Mouse (Mus musculus): ENCODE measurements at regions not wholly inside any gene's neighbourhood (a gene's known extent, or its start where the extent isn't known, plus 50 kb on each side); places are given as distances from the start of the nearest gene placed in this dataset.

DNA sequence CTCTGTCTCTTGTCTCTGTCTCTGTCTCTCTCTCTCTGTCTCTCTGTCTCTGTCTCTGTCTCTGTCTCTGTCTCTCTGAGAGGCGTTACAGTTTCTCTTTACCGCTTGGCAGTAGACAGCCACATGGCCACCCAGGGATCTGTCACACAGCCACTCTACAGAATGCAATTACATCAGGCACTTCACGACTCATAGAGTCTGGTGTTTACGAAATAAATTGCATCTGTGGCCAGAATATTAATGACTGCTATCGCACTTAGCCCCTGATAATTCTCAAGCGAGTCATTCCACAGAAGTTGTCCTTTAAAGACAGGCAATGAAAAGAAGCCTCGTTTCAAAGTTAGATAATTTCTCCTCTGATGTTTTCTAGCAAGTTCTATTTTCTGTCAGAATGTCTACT, 170.9 kb upstream of the Phyhipl start:
- H3K27me3 ChIP-seq (ENCODE audit: control insufficient read depth, insufficient read depth, low read length, poor library complexity, severe bottlenecking) = no peaks in the 10 kb centered on the region
- no peaks in the 10 kb centered on the region for H3K36me3 ChIP-seq (ENCODE audit: control insufficient read depth, insufficient read depth, low read length, poor library complexity, severe bottlenecking)
- H3K9ac ChIP-seq (ENCODE audit: low read depth, poor library complexity, severe bottlenecking) = no peak overlapping the region
- no peaks in the 10 kb centered on the region for H3K9me3 ChIP-seq (replicated peaks; ENCODE audit: control insufficient read depth, insufficient read depth, low read length, poor library complexity, severe bottlenecking)
- H3K27ac ChIP-seq (ENCODE audit: insufficient read depth, low read length) = no peak overlapping the region
- H3K4me1 ChIP-seq (ENCODE audit: control insufficient read depth, insufficient read depth, low read length) = no peaks in the 10 kb centered on the region
- H3K4me3 ChIP-seq (ENCODE audit: low read depth, low read length) = no peak overlapping the region
- TF ChIP-seq CTCF (IDR thresholded peaks at IDR 0.05; ENCODE audit: low read depth, low read length) = no peak
- TF ChIP-seq POLR2A (IDR thresholded peaks at IDR 0.05; ENCODE audit: insufficient read depth, low read length) = no peak
- no peak for TF ChIP-seq EP300 (IDR thresholded peaks at IDR 0.05; ENCODE audit: insufficient read depth, low read depth, low read length)

DNA sequence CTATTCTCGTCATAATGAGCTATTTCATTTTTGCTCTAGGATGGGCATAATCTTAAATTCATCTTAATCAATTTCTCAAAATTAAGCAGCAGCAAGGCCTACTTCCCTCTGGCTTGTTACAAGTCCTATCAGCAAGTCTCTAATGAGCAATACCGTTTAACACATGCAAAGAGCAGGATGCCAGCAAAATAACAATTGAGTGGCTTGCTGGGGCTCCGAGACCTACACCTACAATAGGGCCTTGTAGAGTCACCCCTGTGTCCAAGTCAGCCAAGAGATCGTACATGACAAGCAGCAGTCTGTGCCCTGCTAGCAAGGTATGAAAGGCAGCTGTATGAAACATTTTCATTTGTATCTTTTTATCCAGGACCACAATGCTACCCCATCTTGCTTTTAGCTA, 169.7 kb upstream of the Phyhipl start:
- H3K4me3 ChIP-seq (ENCODE audit: low read depth, low read length) = no peak overlapping the region
- no peaks in the 10 kb centered on the region for H3K4me1 ChIP-seq (ENCODE audit: control insufficient read depth, insufficient read depth, low read length)
- no peaks in the 10 kb centered on the region for H3K9me3 ChIP-seq (replicated peaks; ENCODE audit: control insufficient read depth, insufficient read depth, low read length, poor library complexity, severe bottlenecking)
- no peak overlapping the region for H3K27ac ChIP-seq (ENCODE audit: insufficient read depth, low read length)
- no peaks in the 10 kb centered on the region for H3K36me3 ChIP-seq (ENCODE audit: control insufficient read depth, insufficient read depth, low read length, poor library complexity, severe bottlenecking)
- H3K27me3 ChIP-seq (ENCODE audit: control insufficient read depth, insufficient read depth, low read length, poor library complexity, severe bottlenecking) = no peaks in the 10 kb centered on the region
- no peak overlapping the region for H3K9ac ChIP-seq (ENCODE audit: low read depth, poor library complexity, severe bottlenecking)
- TF ChIP-seq CTCF (IDR thresholded peaks at IDR 0.05; ENCODE audit: low read depth, low read length) (no peak), POLR2A (IDR thresholded peaks at IDR 0.05; ENCODE audit: insufficient read depth, low read length) (no peak), EP300 (IDR thresholded peaks at IDR 0.05; ENCODE audit: insufficient read depth, low read depth, low read length) (no peak)

- Histone ChIP-seq H3K36me3 (ENCODE audit: control insufficient read depth, insufficient read depth, low read length, poor library complexity, severe bottlenecking) (no peaks in the 10 kb centered on the region), H3K4me1 (ENCODE audit: control insufficient read depth, insufficient read depth, low read length) (no peaks in the 10 kb centered on the region), H3K27me3 (ENCODE audit: control insufficient read depth, insufficient read depth, low read length, poor library complexity, severe bottlenecking) (no peaks in the 10 kb centered on the region), H3K9me3 (replicated peaks; ENCODE audit: control insufficient read depth, insufficient read depth, low read length, poor library complexity, severe bottlenecking) (no peaks in the 10 kb centered on the region), H3K4me3 (ENCODE audit: low read depth, low read length) (no peak overlapping the region), H3K27ac (ENCODE audit: insufficient read depth, low read length) (no peak overlapping the region), H3K9ac (ENCODE audit: low read depth, poor library complexity, severe bottlenecking) (no peak overlapping the region)
- TF ChIP-seq CTCF (IDR thresholded peaks at IDR 0.05; ENCODE audit: low read depth, low read length) (no peak), EP300 (IDR thresholded peaks at IDR 0.05; ENCODE audit: insufficient read depth, low read depth, low read length) (no peak), POLR2A (IDR thresholded peaks at IDR 0.05; ENCODE audit: insufficient read depth, low read length) (no peak)
Observed at GRCm38 (mm10) chr10:70824461-70824860, 168.7 kb upstream of the Phyhipl start.

GRCm38 (mm10) chr10:70819951-70820350, 164.2 kb upstream of the Phyhipl start:
- no peak overlapping the region for H3K4me3 ChIP-seq (ENCODE audit: low read depth, low read length)
- H3K4me1 ChIP-seq (ENCODE audit: control insufficient read depth, insufficient read depth, low read length) = no peaks in the 10 kb centered on the region
- no peaks in the 10 kb centered on the region for H3K36me3 ChIP-seq (ENCODE audit: control insufficient read depth, insufficient read depth, low read length, poor library complexity, severe bottlenecking)
- H3K27ac ChIP-seq (ENCODE audit: insufficient read depth, low read length) = no peak overlapping the region
- H3K27me3 ChIP-seq (ENCODE audit: control insufficient read depth, insufficient read depth, low read length, poor library complexity, severe bottlenecking) = no peaks in the 10 kb centered on the region
- no peak for TF ChIP-seq EP300 (IDR thresholded peaks at IDR 0.05; ENCODE audit: insufficient read depth, low read depth, low read length)
- TF ChIP-seq CTCF (IDR thresholded peaks at IDR 0.05; ENCODE audit: low read depth, low read length) = no peak
- no peak for TF ChIP-seq POLR2A (IDR thresholded peaks at IDR 0.05; ENCODE audit: insufficient read depth, low read length)
- no peaks in the 10 kb centered on the region for H3K9me3 ChIP-seq (replicated peaks; ENCODE audit: control insufficient read depth, insufficient read depth, low read length, poor library complexity, severe bottlenecking)
- no peak overlapping the region for H3K9ac ChIP-seq (ENCODE audit: low read depth, poor library complexity, severe bottlenecking)

GRCm38 (mm10) chr10:70814354-70815131, 158.8 kb upstream of the Phyhipl start:
- H3K4me3 ChIP-seq (ENCODE audit: low read depth, low read length) = no peak overlapping the region
- no peaks in the 10 kb centered on the region for H3K27me3 ChIP-seq (ENCODE audit: control insufficient read depth, insufficient read depth, low read length, poor library complexity, severe bottlenecking)

GRCm38 (mm10) chr10:70809411-70809810, 153.6 kb upstream of the Phyhipl start:
- no peak overlapping the region for H3K9ac ChIP-seq (ENCODE audit: low read depth, poor library complexity, severe bottlenecking)
- TF ChIP-seq CTCF (IDR thresholded peaks at IDR 0.05; ENCODE audit: low read depth, low read length) (no peak), POLR2A (IDR thresholded peaks at IDR 0.05; ENCODE audit: insufficient read depth, low read length) (no peak), EP300 (IDR thresholded peaks at IDR 0.05; ENCODE audit: insufficient read depth, low read depth, low read length) (no peak)
- H3K27ac ChIP-seq (ENCODE audit: insufficient read depth, low read length) = no peak overlapping the region
- H3K4me1 ChIP-seq (ENCODE audit: control insufficient read depth, insufficient read depth, low read length) = no peaks in the 10 kb centered on the region
- H3K27me3 ChIP-seq (ENCODE audit: control insufficient read depth, insufficient read depth, low read length, poor library complexity, severe bottlenecking) = no peaks in the 10 kb centered on the region
- no peak overlapping the region for H3K4me3 ChIP-seq (ENCODE audit: low read depth, low read length)
- no peaks in the 10 kb centered on the region for H3K36me3 ChIP-seq (ENCODE audit: control insufficient read depth, insufficient read depth, low read length, poor library complexity, severe bottlenecking)
- H3K9me3 ChIP-seq (replicated peaks; ENCODE audit: control insufficient read depth, insufficient read depth, low read length, poor library complexity, severe bottlenecking) = peaks cover 4% of the 10 kb centered on the region; the same call in 1 of the 2 replicates

More at GRCm38 (mm10) chr10:70814354-70815131, 158.8 kb upstream of the Phyhipl start:
- H3K27ac ChIP-seq (ENCODE audit: insufficient read depth, low read length) = no peak overlapping the region
- H3K9ac ChIP-seq (ENCODE audit: low read depth, poor library complexity, severe bottlenecking) = no peak overlapping the region
- peaks cover 4% of the 10 kb centered on the region; the same call in 1 of the 2 replicates for H3K9me3 ChIP-seq (replicated peaks; ENCODE audit: control insufficient read depth, insufficient read depth, low read length, poor library complexity, severe bottlenecking)
- no peaks in the 10 kb centered on the region for H3K36me3 ChIP-seq (ENCODE audit: control insufficient read depth, insufficient read depth, low read length, poor library complexity, severe bottlenecking)
- no peaks in the 10 kb centered on the region for H3K4me1 ChIP-seq (ENCODE audit: control insufficient read depth, insufficient read depth, low read length)
- TF ChIP-seq EP300 (IDR thresholded peaks at IDR 0.05; ENCODE audit: insufficient read depth, low read depth, low read length) (no peak), CTCF (IDR thresholded peaks at IDR 0.05; ENCODE audit: low read depth, low read length) (no peak), POLR2A (IDR thresholded peaks at IDR 0.05; ENCODE audit: insufficient read depth, low read length) (no peak)

Data from ES-Bruce4 (cell line).